Mouse (Mus musculus): ENCODE data around the gene Olfr401. TPM values are rescaled to one million over a fixed set of nuclear protein-coding genes. Genes with fewer than 3 reads are reported as not detected.

Gene Olfr401
- not detected in 2 replicates for polyA plus RNA-seq (2012; rRNA removed; ENCODE audit: low replicate concordance)

GRCm38 (mm10) chr11:74113412-74113811 lies at the start of gene Olfr401:
Gene Olfr401 (plus strand): TSS chr11:74113712.

GRCm38 (mm10) chr11:74069655-74070054 lies 43.9 kb upstream of the Olfr401 start, which contains the start of gene Zfp616:
Gene Zfp616 (plus strand): TSS chr11:74069955.

DNA sequence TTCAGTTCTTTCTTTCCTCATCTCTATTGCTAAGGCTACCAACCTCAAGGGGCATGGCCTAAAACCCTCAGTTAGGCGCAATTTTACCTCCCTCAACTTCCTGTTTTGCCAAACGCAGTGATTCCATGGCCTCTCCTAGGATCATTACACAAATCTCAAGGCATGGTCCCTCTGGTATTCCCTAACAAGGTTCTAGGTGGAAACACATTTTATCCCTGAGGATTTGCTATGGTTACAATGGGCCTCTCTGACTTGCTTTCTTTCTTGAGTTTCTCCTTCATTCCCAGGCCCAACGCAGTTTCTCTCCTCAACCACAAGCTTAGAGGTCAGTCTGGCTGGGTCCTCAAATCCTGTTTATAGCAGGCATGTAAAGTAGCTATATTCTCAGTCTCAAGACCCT lies 39.7 kb downstream of the Olfr401 start, which contains the start of gene Olfr402:
TSS of gene Olfr402 (plus strand) at position 301 of the 400 bp plus-strand sequence.

Other genes starting within 250 kb of the Olfr401 start
- not detected in 2 replicates for gene Olfr394, start 222.9 kb upstream of the Olfr401 start, polyA plus RNA-seq (2012; rRNA removed; ENCODE audit: low replicate concordance)
- gene Olfr395, start 204.4 kb upstream of the Olfr401 start, polyA plus RNA-seq (2012; rRNA removed; ENCODE audit: low replicate concordance) = not detected in 2 replicates
- not detected in 2 replicates for gene Olfr23, start 177.0 kb upstream of the Olfr401 start, polyA plus RNA-seq (2012; rRNA removed; ENCODE audit: low replicate concordance)
- not detected in 2 replicates for gene Olfr397, start 152.9 kb upstream of the Olfr401 start, polyA plus RNA-seq (2012; rRNA removed; ENCODE audit: low replicate concordance)
- gene Olfr398, start 123.3 kb upstream of the Olfr401 start, polyA plus RNA-seq (2012; rRNA removed; ENCODE audit: low replicate concordance) = not detected in 2 replicates
- gene Olfr139, start 57.2 kb upstream of the Olfr401 start, polyA plus RNA-seq (2012; rRNA removed; ENCODE audit: low replicate concordance) = not detected in 2 replicates
- gene Olfr399, start 57.1 kb upstream of the Olfr401 start, polyA plus RNA-seq (2012; rRNA removed; ENCODE audit: low replicate concordance) = not detected in 2 replicates
- not detected in 2 replicates for gene Zfp616, start 43.8 kb upstream of the Olfr401 start, polyA plus RNA-seq (2012; rRNA removed; ENCODE audit: low replicate concordance)
- not detected in 2 replicates for gene Olfr402, start 39.8 kb downstream of the Olfr401 start, polyA plus RNA-seq (2012; rRNA removed; ENCODE audit: low replicate concordance)
- gene Olfr403, start 72.5 kb downstream of the Olfr401 start, polyA plus RNA-seq (2012; rRNA removed; ENCODE audit: low replicate concordance) = not detected in 2 replicates
- not detected in 2 replicates for gene Olfr43, start 97.7 kb downstream of the Olfr401 start, polyA plus RNA-seq (2012; rRNA removed; ENCODE audit: low replicate concordance)
- not detected in 2 replicates for gene Olfr406, start 146.1 kb downstream of the Olfr401 start, polyA plus RNA-seq (2012; rRNA removed; ENCODE audit: low replicate concordance)
- gene Olfr59, start 170.0 kb downstream of the Olfr401 start, polyA plus RNA-seq (2012; rRNA removed; ENCODE audit: low replicate concordance) = not detected in 2 replicates
- not detected in 2 replicates for gene Olfr410, start 224.3 kb downstream of the Olfr401 start, polyA plus RNA-seq (2012; rRNA removed; ENCODE audit: low replicate concordance)
- gene Olfr411, start 238.9 kb downstream of the Olfr401 start, polyA plus RNA-seq (2012; rRNA removed; ENCODE audit: low replicate concordance) = not detected in 2 replicates
- gene Olfr412, start 248.4 kb downstream of the Olfr401 start, polyA plus RNA-seq (2012; rRNA removed; ENCODE audit: low replicate concordance) = not detected in 2 replicates

Measured in duodenum, adult 2 months (tissue).